Mouse (Mus musculus): ENCODE results near the gene Nlgn2.

The Nlgn2 gene

DNA sequence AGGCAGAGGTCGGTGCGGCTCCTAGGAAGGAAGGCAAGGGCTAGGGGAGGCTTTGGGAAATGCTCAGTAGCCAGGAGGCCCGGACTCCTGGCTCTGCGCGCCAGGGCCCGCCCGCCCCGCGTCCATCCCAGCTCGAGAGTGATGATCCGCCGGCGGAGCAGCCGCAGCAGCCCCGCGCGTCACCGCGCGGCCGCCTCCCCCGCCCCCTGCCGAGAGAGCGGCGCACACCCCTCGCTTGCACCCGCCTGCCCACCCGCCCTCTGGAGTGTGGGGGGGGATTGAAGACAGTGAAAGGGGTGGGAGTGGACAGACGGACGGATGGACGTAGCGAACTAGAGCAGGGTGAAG is at the start of gene Nlgn2:
Gene Nlgn2 (minus strand): TSS at position 181 of the 348 bp plus-strand sequence.
- DNase-seq (ENCODE audit: low spot score in 2 of 2): no peak

DNA sequence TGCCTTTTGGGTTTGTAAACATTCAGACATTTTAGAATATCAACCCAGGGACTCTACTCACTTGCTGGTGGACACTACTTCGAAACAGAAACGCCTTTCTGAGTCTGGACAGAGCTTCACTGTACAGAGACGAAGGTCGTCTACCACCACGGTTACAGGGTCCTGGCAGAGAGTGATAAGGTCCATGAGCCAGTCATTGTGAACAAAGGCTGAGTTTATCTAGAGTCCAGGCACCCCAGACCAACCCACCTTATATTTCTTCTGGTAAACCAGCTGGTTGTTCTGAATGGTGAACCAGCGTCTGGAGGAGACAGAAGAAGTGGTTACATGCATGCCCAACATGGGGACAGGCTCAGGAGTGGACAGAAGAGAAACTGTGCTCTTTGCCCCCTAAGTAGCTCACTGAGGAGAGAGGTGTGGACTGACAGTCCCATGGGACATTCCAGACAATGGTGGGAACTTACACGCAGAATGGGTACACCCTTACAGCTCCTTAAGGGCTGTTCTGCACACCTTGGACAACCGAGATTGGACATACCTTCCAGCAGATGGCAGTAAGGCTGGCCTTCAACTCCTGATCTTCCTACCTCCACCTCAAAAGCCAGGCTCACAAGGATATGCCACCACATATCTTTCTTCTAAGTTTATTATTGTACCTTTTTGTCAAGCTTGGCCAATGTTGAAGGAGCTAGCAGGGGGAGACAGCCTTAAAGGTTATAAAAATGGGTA is 49.5 kb upstream of the Nlgn2 start:
- DNase-seq (ENCODE audit: low spot score in 2 of 2): no peak

DNA sequence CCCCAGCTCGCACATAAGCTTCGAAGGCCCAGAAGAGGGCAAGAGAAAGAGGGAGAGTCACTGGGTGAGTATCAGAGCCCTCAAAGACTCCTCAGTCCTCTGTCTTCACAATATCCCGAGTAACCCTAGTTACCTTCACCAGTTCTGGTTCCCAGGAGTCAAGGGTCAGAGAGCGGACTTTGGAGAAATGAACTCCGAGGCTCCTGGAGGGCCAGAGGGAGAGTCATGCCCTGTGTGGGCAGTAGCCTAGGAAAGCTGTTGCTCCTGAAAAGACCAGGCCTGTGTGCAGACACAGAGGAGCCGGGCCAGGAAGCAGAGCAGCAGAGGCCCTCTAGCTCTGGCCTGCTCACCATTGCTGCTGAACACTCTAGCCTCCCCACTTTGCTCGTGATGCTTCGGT is 47.1 kb upstream of the Nlgn2 start:
- no peak for DNase-seq (ENCODE audit: low spot score in 2 of 2)

DNA sequence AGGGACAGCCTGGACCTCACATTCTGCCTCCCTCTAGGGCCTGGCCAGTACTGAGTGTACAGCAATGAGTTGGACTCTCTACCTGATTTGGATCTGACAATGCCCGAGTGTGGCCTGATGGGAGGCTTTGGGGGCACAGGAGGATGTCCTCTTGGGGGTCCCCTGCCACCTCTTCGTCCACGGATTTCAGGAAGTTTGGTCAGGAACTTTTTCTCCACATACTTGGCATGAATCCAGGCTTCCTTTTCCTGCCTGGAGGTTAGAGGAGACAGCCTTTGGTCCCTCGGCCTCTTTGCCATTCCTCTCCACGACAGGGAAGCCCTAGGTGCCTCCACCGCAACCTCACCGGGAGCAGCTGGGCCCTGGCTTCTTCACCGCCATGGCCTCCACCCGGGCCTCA is 46.7 kb upstream of the Nlgn2 start:
- no peak for DNase-seq (ENCODE audit: low spot score in 2 of 2)

DNA sequence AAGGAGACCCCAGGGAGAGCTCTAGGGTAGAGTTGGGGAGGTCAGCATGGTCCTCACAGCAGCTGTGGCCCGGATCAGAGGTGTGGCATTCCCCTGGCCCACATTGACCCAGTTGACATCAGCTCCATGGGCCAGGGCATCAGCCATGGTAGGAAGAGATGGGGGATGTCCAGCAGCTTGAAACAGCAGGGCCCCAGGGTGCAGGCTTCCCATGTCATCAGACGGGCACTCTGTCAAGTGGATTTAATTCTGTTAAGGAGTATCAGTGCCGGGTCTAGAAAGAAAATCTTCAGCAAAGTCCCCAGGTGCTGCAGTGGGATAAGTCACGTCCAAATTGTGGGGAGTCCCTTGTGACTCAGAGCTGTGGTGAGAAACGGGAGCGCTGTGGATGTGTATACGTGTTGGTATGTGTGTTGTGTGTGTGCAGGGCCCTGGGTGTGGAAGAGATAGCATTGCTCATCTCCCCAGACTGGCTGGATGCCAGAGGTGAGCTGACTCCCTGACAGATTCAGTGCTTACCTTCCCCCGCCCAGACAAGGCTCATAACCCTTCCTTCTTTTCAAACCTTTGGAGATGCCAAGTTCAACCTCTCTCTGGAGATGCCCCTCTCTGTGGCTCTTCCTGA is 46.1 kb upstream of the Nlgn2 start:
- DNase-seq (ENCODE audit: low spot score in 2 of 2): no peak

DNA sequence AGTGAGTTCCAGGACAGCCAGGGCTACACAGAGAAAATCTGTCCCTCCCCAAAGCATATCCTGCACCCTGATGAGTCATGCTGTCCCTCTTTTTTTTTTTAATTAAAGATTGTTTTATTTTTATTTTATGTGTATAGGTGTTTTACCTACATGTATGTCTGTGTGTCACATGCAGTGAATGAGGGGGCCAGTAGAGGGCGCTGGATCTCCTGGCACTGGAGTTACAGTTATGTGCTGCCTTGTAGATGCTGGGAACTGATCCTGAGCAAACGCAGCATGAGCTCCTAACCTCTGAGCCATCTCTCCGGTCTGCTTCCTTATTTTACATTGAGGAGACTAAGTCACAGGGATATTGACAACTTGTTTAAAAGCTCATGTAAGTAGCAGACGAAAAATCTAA is 45.5 kb upstream of the Nlgn2 start:
- no peak for DNase-seq (ENCODE audit: low spot score in 2 of 2)

DNA sequence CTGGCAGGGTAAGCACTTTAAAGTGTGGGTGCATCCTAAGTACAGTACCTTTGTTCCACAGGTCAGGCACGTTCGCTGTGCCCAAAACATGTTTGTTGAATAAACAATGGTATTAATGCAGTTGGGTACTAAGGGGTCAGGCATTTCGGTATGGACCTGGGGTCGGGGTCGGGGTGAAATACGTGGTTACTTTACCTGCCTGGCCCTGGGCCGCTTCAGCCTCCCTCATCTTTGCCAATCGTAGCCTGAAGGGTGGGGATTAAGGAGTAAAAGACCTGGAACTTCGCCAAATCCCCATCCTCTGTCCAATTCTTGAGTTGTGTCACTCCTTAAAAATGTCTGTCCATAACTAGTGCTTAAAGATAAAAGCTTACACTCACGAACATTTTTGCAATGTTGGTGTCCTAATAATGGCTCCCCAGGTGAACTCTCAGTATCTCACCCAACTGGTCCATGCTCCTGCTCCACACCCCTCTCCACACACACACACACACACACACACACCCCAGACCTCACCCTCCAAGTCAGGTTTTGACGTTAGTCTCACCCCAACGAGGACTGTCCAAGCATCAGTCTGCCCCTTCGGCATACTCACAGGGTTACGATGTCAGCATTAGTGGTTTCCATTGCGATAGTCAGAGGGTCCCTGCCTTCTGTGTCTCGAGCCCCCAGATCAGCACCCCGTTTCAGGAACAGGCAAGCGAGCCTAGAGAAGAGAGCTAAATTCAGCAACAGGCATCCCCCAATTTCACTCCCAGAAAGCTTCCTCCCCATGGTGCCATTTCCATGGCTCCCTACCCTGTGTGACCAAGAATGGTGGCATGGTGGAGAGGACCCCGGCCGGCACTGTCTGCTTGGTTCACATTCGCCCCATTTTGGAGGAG is 44.4 kb upstream of the Nlgn2 start:
- DNase-seq (ENCODE audit: low spot score in 2 of 2): no peak

DNA sequence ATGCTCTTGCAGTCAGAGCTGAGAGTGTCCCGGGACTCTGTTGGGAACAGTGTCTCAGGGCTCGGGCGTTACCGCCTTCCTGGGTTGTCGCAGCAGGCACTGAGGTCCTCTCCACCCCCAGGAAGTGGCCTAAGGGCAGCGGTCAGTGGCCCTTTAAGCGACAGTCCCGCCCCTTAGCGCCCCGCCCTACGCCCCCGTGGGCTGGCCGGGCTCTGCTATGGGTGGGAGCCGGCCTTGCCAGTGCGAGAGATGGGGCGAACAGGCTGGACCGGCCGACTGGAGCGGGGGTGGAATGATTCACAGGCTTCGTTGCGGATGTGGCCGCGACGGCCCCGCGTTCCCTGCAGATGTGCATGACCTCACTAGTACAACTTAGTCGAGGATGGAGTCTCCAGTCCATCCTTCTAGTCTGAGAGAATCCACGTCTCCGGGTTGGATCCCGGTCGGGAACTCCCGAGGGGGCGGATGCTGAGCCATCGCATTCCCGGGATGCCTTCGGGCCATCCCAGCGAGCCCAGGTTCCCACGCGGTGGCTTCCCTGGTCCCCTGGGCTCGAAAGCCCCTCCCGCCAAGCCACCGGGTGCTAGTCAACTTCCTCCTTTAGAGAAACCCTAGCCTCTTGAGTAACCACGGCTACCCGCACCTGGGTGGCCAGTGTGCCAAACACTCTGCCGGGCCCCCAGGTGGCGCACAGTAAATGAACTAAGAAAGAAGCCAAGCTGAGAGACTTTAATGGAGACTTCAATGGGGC is 43.4 kb upstream of the Nlgn2 start, which contains the start of gene Kctd11:
Gene Kctd11 (minus strand): TSS at position 554 of the 751 bp plus-strand sequence.
- peak; percentile 49 to 58 for DNase-seq (ENCODE audit: low spot score in 2 of 2)

DNA sequence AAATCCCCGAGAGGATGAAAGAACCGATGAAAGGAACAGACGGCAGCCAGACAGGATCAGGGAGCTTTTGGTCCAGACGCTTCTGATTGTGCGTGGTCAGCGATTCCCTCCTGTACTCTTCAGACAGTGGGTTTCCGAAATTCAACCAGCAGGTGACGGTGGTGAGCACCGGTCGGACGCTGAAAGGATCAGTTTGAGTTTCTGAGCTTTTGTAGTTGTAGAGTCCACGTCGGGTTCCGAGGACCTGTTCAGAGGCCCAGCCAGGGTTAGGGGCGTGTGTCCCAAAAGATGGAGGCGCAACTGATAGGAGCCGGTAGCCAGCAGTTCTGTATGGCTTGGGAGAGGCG is 42.9 kb upstream of the Nlgn2 start:
- DNase-seq (ENCODE audit: low spot score in 2 of 2): no peak

DNA sequence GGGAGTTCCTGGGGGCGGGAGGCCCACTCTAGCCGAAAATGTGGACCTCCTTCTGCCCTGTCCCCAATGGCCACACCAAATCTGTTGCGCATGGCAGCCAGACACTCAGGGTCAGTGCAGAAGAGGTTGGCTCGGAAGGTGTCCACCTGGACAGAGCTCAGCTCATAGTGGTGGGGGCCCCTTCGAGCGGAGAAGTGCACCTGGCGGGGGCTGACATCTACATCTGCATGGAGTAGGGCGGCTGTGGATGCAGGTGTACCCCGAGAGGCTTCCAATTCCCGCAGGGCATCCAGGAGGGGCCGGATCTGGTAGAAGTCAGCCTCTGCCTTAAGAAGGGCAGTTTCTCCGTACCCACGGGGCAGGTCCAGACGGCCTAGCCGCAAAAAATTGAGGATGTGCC is 42.1 kb upstream of the Nlgn2 start:
- no peak for DNase-seq (ENCODE audit: low spot score in 2 of 2)

DNA sequence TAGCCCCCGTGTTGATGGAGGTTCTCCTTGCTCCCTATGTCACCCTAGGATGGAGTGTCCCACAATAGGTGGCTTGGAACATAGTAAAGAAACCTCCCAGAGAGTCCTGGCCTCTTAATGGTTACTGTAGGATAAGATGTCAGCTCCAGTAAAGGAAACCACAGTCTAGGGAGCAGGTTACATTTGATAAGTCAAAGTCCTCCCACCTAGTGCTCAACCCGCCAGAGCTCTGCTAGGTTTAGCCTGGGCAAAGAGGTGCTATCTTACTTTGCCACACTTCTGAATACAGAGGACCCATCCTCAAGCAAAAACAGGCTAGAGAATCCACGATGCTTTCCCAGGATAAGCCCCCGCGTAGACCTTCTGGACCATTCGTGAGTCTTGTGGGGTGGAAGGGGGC is 41.4 kb upstream of the Nlgn2 start:
- no peak for DNase-seq (ENCODE audit: low spot score in 2 of 2)

DNA sequence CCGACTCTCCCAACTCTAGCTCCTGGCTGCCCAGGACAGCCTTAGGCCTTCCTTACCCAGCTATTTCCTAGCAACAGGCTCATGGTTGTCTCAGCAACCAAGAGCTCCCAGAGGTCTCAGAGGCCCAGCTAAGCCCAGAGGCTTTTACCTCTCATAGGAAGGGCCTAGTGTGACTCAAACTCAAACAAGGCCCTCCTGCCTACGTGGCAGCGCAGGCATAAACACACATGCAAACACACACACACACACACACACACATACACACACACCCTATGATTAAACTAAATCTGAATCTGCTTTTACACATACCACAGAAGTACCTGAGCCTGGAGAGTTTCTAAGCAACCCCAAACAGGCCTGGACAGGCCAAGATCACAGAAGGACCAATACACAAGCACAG is 40.8 kb upstream of the Nlgn2 start:
- no peak for DNase-seq (ENCODE audit: low spot score in 2 of 2)

DNA sequence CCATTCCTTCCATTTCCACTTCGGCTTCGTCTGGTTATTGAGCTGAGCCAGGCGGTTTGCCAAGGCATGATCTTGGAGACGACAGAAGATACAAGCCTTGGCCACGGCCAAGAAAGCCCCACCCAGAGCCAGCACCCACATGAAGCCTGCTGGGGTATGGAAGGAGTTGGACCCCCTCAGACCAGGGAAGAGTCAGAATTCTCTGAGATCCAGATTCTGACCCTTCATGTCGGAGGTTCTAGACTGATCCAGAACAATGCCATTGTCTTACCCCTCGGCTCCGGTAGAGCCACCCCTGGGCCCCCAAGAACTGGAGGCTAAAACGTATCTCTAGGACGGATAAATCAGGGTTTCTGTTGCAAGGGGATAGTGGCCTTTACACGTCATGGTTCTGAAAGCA is 40.3 kb upstream of the Nlgn2 start, which contains the start of gene Tmem95:
Gene Tmem95 (minus strand): TSS at position 141 of the 400 bp plus-strand sequence.
- no peak for DNase-seq (ENCODE audit: low spot score in 2 of 2)

DNA sequence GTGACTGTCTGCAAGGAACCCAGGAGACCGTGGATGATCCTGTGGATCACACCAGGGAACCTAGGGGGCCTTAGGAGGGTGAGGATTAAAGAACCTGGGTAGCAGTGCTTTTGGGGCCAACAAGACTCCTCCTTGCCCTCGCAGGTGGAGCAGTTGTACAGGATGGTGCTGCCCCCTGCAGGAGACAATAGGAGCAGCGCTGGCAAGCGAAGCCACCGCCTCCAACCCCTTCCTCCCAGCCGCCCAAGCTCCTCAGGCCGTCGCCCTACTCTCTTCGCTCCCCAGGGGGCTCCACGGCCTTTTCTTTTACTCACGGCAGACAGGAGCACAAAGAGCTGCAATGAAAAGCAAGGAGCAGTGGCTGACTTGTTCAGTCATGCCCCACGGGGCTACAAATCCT is 39.3 kb upstream of the Nlgn2 start:
- DNase-seq (ENCODE audit: low spot score in 2 of 2): peak; percentile 36 to 42

DNA sequence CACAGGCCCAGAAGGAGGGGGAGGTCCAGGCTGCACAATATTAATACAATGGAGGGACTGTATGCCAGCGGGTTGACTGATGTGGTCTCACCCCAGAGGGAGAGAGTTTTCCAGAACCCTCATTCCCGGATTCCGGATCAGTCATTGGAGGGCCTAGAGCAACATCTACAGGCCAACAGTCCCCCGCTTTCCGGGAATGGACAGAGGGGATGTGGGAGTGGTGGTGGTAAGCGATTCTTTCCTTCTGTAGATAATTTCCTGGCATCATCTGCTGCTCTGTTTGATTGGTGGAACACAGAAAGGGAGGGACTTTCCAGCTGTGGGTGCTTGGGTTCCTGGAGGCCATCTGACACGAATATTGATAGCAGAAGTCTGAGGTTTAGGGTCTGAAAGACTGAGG is 38.6 kb upstream of the Nlgn2 start:
- no peak for DNase-seq (ENCODE audit: low spot score in 2 of 2)

DNA sequence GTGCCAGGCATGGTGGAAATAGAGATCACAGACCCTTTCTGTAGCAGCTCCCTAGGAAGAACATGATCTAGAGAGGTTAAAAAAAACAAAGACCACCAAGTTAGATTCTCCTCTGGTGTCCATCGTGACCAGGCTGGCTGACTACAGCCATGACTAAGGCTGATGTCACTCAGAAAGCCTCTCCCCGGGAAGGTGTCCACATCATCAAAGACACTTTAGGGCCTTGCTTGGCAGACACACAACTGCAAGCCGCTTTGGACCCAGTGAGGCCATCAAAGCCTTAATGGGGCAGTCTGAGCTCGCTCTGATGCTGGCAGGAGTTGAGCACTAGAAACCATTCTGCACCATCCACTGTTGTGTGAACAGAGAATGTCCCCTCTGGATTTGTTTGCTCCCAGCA is 34.9 kb upstream of the Nlgn2 start:
- DNase-seq (ENCODE audit: low spot score in 2 of 2): no peak

DNA sequence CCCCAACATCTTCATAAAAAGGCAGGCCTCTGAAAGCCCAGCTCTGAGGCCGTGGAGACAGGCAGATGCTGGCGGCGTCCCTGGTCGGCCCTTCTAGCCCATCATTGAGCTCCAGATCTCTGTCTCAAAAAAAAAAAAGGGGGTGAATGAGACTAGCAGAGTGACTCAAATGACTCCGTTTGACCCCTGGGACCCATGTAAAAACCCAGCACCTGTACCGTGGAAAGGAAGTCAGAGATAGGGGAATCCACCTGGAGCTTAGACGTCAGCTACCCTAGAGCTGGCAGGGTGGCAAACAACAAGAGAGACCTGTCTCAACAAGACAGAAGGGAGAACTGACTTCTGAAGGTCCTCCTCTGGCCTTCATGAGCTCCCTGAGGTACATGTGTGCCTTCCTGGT is 34.2 kb upstream of the Nlgn2 start:
- no peak for DNase-seq (ENCODE audit: low spot score in 2 of 2)

DNA sequence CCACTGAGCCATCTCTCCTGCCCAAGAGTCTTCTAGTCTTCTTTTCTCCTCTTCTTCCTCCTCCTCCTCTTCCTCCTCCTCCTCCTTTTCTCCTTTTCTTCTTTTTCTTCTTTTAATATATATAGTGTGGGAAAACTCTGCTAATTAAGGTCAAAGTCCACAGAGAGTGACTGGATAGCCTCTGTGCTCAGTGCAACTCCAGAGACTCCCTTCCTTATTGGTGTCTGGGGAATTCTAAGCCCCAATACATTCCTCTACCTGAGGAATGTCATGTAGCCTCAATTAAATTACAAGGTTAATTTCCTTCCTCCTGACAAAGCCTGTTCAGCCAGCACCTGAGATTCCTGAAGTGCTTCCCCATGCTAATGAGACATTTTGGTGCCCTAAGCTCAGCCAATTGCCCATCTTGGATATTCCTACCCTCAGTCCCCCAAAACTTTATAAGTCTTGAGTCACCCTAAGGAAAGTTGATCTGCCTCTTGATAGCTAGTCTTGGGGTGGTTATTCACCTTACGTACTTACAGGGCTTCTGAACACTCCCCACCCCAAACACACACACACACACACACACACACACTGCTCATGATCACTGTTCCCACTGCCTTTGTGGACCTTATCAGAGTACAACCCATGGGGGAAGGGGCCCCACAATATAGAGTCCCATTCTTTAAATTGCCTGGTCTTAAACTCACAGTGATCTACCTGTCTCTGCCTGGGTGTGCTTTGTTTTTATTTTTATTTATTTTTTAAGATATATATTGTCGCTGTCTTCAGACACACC is 32.9 kb upstream of the Nlgn2 start:
- DNase-seq (ENCODE audit: low spot score in 2 of 2): no peak

DNA sequence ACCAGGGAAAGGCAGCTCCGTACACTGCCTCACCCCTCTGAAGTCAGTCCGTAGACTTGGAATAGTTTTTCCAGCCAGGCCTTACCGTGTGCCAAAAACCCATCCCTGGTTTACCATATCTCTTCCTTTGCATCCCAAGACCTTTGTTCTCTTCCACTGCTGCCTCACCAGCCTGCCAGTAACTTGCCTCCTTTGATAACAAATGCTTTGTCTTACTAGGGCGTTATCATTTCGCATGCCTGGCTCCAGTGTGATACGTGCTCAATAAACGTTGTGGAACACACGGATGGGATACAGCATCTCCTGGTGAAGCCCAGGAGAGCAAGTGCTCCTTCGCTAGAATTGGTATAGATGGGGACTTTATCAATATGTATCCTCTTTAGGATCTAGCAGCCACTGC is 29.8 kb upstream of the Nlgn2 start:
- no peak for DNase-seq (ENCODE audit: low spot score in 2 of 2)

DNA sequence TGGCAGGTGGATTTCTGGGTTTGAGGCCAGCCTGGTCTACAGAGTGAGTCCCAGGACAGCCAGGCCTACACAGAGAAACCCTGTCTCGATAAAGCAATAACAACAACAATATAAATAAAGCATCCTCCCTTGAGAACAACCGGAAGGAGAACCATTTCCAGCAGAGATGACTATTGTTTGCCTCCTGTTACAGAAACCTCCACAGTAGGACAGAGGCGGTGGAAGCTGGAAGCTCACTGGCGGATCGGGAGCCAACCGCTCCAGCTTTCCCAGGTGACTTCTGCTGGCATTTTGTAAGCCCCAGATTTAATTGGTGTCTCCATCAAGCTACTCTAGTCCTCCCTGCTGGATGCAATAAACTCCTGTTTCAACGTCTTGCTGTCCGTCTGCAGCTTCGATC is 28.0 kb upstream of the Nlgn2 start:
- no peak for DNase-seq (ENCODE audit: low spot score in 2 of 2)

DNA sequence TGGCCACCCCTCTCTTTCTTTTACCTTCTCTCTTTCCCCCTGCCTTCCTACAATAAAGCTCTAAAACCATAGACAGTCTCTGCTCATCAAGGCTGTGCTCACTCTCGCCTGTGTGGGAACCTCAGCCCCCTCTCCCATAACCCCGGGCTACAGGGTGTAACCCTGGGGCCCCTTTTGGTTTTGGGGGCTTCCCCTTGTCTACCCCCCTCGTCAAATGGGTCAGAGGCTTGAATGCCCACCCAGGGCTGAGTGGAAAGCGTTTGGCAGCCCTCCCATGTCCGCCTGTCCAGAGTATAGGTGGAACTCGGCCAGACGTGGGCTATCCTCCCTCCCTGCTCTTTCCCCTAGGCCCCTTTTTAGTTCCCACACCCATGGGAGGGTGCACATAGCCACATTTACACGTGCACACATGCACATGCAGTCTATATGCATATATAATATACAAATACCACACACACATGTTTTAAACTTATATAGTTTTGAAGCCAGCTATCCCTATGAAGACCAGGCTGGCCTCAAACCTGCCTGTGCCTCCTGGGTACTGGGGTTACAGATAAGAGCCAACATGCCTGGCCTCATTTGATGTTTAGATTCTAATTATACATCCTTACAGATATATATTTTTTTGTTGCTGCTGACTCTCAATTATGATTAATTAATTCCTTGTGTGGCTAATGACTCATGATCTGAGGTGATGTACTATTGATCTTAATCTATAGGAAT is 26.7 kb upstream of the Nlgn2 start:
- no peak for DNase-seq (ENCODE audit: low spot score in 2 of 2)
